Mouse (Mus musculus) cerebellum, adult (tissue): ENCODE results near the gene Pigw.

Experiments
- ATAC-seq: cut with Nextera tagmentation; 2 replicates; pipeline ENCODE4 v1.9.2; 2017; ENCODE audit warnings: mild to moderate bottlenecking, moderate library complexity, mixed read lengths; ENCODE audit not compliant: insufficient number of reproducible peaks, low FRiP score, low TSS enrichment

The Pigw gene

DNA sequence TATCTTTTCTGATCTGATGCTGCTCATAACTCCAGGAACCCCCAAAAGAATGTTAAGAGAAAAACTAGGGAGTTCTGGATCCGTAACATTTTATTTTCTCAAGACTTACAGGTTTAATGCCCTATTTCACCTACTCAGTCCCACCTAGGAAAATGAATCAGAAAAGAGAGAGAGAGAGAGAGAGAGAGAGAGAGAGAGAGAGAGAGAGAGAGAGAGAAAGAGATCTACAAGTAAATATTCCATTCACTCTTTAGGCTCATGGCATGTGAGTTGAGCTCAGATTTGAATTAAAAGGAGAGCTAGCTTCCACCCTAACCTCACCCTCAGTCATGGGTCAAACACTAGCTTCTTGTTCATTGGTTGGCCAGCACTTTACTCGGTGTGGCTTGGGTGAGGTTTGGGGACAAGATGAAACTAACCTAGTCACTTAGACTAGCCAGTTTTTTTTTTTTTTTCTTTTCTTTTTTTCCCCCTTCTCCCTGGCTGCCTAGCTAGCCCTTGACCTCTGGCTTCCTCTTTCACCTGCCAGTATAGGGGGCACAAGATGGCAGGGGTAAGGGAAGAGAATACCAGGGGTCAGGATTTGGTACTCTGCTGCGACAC lies 52.1 kb downstream of the Pigw start:
- ATAC-seq = no peak

DNA sequence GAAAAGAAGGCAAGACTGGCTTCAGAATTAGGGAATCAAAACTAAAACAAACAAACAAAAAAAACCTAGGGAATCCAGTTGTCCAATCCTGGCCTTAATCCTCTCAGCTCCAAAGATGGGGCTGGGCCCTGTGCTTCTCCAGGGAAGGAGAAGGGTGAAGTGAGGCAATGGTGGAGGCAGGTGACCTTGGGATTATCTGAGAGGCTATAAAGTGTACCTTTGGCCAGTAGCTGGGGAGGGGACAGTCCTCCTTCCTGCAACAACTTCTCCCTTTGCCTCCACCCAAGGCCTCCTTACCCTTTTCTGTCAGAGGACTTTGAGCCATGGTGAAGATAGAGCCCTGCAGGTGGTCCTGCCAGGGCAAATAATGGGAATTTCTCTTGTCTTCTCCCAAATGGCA lies 52.6 kb downstream of the Pigw start:
- ATAC-seq = no peak
